Comparison of ENCODE assay signal across 25 mouse cellular contexts in genomic region chr6:82112127-82113090, GRCm38 (mm10).
DNase-seq lines count a peak whose midpoint lies in the region; ATAC-seq and TF ChIP-seq lines count a peak whose summit lies in the region.
"Had no signal": no experiment of that assay in that cellular context is flagged by ENCODE, and none has a peak within 500 bp of the region (broad histone marks: within the 10 kb centered on the region; RNA-seq: fewer than 3 reads in every experiment).

No protein-coding gene starts in this region.

- peak overlapping the region; percentile 16; the same call in 1 of the 2 replicates for H3K4me2 ChIP-seq in lung, embryonic 14.5 days
- H3K4me2 ChIP-seq in lung, embryonic 16.5 days (ENCODE audit: low read depth, low read length), result no peak overlapping the region
- no peak overlapping the region for H3K4me2 ChIP-seq in stomach, embryonic 16.5 days (ENCODE audit: low read depth, low read length)
- H3K4me2 ChIP-seq: embryonic facial prominence, embryonic 13.5 days; heart, embryonic 12.5 days; hindbrain, embryonic 13.5 days; liver, embryonic 15.5 days had no signal

- peak; percentile 82 for ATAC-seq in lung, embryonic 14.5 days (ENCODE audit: insufficient read depth)
- peak; percentile 82 for ATAC-seq in lung, embryonic 16.5 days (ENCODE audit: low read depth)
- ATAC-seq in stomach, embryonic 16.5 days (ENCODE audit: insufficient read depth, low FRiP score), result peak; percentile 69
- ATAC-seq: forebrain, embryonic 16.5 days; midbrain, embryonic 16.5 days had no signal

- H3K9me3 ChIP-seq in lung, embryonic 14.5 days (ENCODE audit: low read depth, low read length), result no peaks in the 10 kb centered on the region
- H3K9me3 ChIP-seq in lung, embryonic 16.5 days (ENCODE audit: control insufficient read depth, low read length), result no peaks in the 10 kb centered on the region
- H3K9me3 ChIP-seq in stomach, embryonic 16.5 days (replicated peaks; ENCODE audit: control insufficient read depth, low read length), result no peaks in the 10 kb centered on the region
- H3K9me3 ChIP-seq: embryonic facial prominence, embryonic 13.5 days; forebrain, embryonic 10.5 days; heart, embryonic 12.5 days; hindbrain, embryonic 13.5 days; liver, embryonic 15.5 days had no signal

- no peak for TF ChIP-seq CTCF in lung, embryonic 14.5 days (IDR thresholded peaks at IDR 0.05; ENCODE audit: low read depth)
- no peak for TF ChIP-seq CTCF in lung, adult 2 months (IDR thresholded peaks at IDR 0.05; ENCODE audit: insufficient read depth, low read length)

- H3K27me3 ChIP-seq in lung, embryonic 14.5 days (ENCODE audit: insufficient read depth, low read length), result no peaks in the 10 kb centered on the region
- H3K27me3 ChIP-seq in lung, embryonic 16.5 days (ENCODE audit: control insufficient read depth, insufficient read depth, low read depth, low read length), result no peaks in the 10 kb centered on the region
- H3K27me3 ChIP-seq in stomach, embryonic 16.5 days (ENCODE audit: control insufficient read depth, insufficient read depth, low read length), result no peaks in the 10 kb centered on the region
- H3K27me3 ChIP-seq: embryonic facial prominence, embryonic 13.5 days; hindbrain, embryonic 13.5 days; liver, embryonic 15.5 days had no signal

- no peak overlapping the region for H3K4me3 ChIP-seq in lung, embryonic 14.5 days (ENCODE audit: low read depth, low read length)
- no peak overlapping the region for H3K4me3 ChIP-seq in lung, adult 2 months (replicated peaks; ENCODE audit: extremely low read depth, low read depth, low read length)
- H3K4me3 ChIP-seq in lung, embryonic 16.5 days (ENCODE audit: low read length), result no peak overlapping the region
- H3K4me3 ChIP-seq in stomach, embryonic 16.5 days (replicated peaks; ENCODE audit: low read length), result no peak overlapping the region
- H3K4me3 ChIP-seq: embryonic facial prominence, embryonic 13.5 days; forebrain, embryonic 10.5 days; heart, embryonic 12.5 days; hindbrain, embryonic 13.5 days; liver, embryonic 15.5 days had no signal

- H3K9ac ChIP-seq in lung, embryonic 14.5 days, result no peak overlapping the region
- no peak overlapping the region for H3K9ac ChIP-seq in lung, embryonic 16.5 days (ENCODE audit: low read length)
- 0 out of 2 replicates have a peak overlapping the region, but pooled peaks have one; percentile 5 for H3K9ac ChIP-seq in stomach, embryonic 16.5 days (ENCODE audit: low read length)
- H3K9ac ChIP-seq: embryonic facial prominence, embryonic 13.5 days; heart, embryonic 12.5 days; hindbrain, embryonic 13.5 days; liver, embryonic 15.5 days had no signal

- H3K36me3 ChIP-seq in lung, embryonic 14.5 days (ENCODE audit: insufficient read depth), result no peaks in the 10 kb centered on the region
- H3K36me3 ChIP-seq in lung, embryonic 16.5 days (ENCODE audit: control insufficient read depth, insufficient read depth, low read length), result no peaks in the 10 kb centered on the region
- no peaks in the 10 kb centered on the region for H3K36me3 ChIP-seq in stomach, embryonic 16.5 days (ENCODE audit: control insufficient read depth, insufficient read depth, low read length)
- H3K36me3 ChIP-seq: embryonic facial prominence, embryonic 13.5 days; forebrain, embryonic 10.5 days; heart, embryonic 12.5 days; hindbrain, embryonic 13.5 days; liver, embryonic 15.5 days had no signal

- DNase-seq in lung, embryonic 14.5 days, result peak; percentile 89
- no peak for DNase-seq in lung, adult 2 months
- DNase-seq in lung, postnatal 25 days (ENCODE audit: low spot score), result peak; percentile 31
- DNase-seq in gastrocnemius, postnatal 4 days (ENCODE audit: low spot score in 2 of 2), result no peak
- DNase-seq in frontal cortex, postnatal 25 days (ENCODE audit: low spot score in 2 of 2), result no peak
- DNase-seq in testis, postnatal 14 days (ENCODE audit: low spot score), result no peak
- DNase-seq: adrenal gland, postnatal 25 days; B cell, adult 2 months; cerebellum, adult 11-12 months; cerebellum, postnatal 10 days; gastrocnemius, postnatal 10 days; heart, postnatal 4 days; kidney, adult 9 months; kidney, postnatal 14 days; layer of hippocampus, adult 9-11 months; thymus, postnatal 14 days had no signal

- no peak for TF ChIP-seq POLR2A in lung, adult 2 months (IDR thresholded peaks at IDR 0.05; ENCODE audit: borderline replicate concordance, extremely low read depth, low read depth, low read length)

- 34% methylated on average over 14 of the region's 14 CpGs for WGBS in lung, embryonic 14.5 days
- 50% methylated on average over 14 of the region's 14 CpGs for WGBS in lung, adult 2 months
- 41% methylated on average over 14 of the region's 14 CpGs for WGBS in lung, embryonic 16.5 days
- WGBS in stomach, embryonic 16.5 days, result 44% methylated on average over 14 of the region's 14 CpGs

- peaks cover 19% of the 10 kb centered on the region; the same call in 1 of the 2 replicates for H3K4me1 ChIP-seq in lung, embryonic 14.5 days (ENCODE audit: insufficient read depth)
- H3K4me1 ChIP-seq in lung, adult 2 months (ENCODE audit: control insufficient read depth, insufficient read depth, low read length), result no peaks in the 10 kb centered on the region; the same call in 1 of the 2 replicates
- peaks cover 14% of the 10 kb centered on the region; the same call in 1 of the 2 replicates for H3K4me1 ChIP-seq in lung, embryonic 16.5 days (replicated peaks; ENCODE audit: control insufficient read depth, insufficient read depth, low read length)
- H3K4me1 ChIP-seq in stomach, embryonic 16.5 days (ENCODE audit: control insufficient read depth, insufficient read depth, low read length), result peaks cover 5% of the 10 kb centered on the region; the same call in 1 of the 2 replicates
- H3K4me1 ChIP-seq: hindbrain, embryonic 13.5 days; liver, embryonic 15.5 days had no signal

- H3K27ac ChIP-seq in lung, embryonic 14.5 days (ENCODE audit: low read depth), result peak overlapping the region; percentile 91
- H3K27ac ChIP-seq in lung, embryonic 16.5 days (ENCODE audit: low read length), result peak overlapping the region; percentile 90
- peak overlapping the region; percentile 78 for H3K27ac ChIP-seq in stomach, embryonic 16.5 days (ENCODE audit: low read length)
- H3K27ac ChIP-seq: embryonic facial prominence, embryonic 13.5 days; forebrain, embryonic 10.5 days; hindbrain, embryonic 13.5 days; liver, embryonic 15.5 days had no signal

Comparison
In these comparisons a context has a peak if more than half of its experiments do, and no peak if none do; other contexts are left out.
1. DNase-seq: peak in lung, embryonic 14.5 days (single experiment) and lung, postnatal 25 days (single experiment); none in lung, adult 2 months (single experiment), gastrocnemius, postnatal 4 days (0 of 2), frontal cortex, postnatal 25 days (0 of 2) and testis, postnatal 14 days (single experiment).
2. Peak in every context shown above with its lines, with median percentiles within 50 percentile points of each other: ATAC-seq and H3K27ac ChIP-seq.